Mouse (Mus musculus) embryonic facial prominence, embryonic 10.5 days (tissue): ENCODE measurements around the gene Anks1b. TPM values are rescaled to one million over a fixed set of nuclear protein-coding genes. Genes with fewer than 3 reads are reported as not detected.
A peak's percentile ranks its signal among the peaks of the same experiment; 100 is the strongest.

Experiments used
- DNase-seq: peaks from one replicate; pipeline ENCODE4 v3.0.0-alpha.2; 2017; ENCODE audit warnings: low spot score
- H3K27ac ChIP-seq: fragments of 300-500 bp; sonication (generic); replicated peaks from 2 replicates; pipeline ENCODE4 v1.5.1; 2016; ENCODE audit warnings: mild to moderate bottlenecking
- H3K27me3 ChIP-seq: fragments of 300-500 bp; sonication (generic); replicated peaks from 2 replicates; pipeline ENCODE4 v1.6.1; 2016; ENCODE audit warnings: low read depth, mild to moderate bottlenecking; ENCODE audit not compliant: poor library complexity, severe bottlenecking
- H3K36me3 ChIP-seq: fragments of 300-500 bp; sonication (generic); replicated peaks from 2 replicates; pipeline ENCODE4 v1.6.1; 2016; ENCODE audit warnings: mild to moderate bottlenecking, moderate library complexity
- H3K4me1 ChIP-seq: fragments of 300-500 bp; sonication (generic); 2 replicates; pipeline ENCODE4 v1.6.1; 2016
- H3K4me3 ChIP-seq: fragments of 300-500 bp; sonication (generic); 2 replicates; pipeline ENCODE4 v1.5.1; 2016; ENCODE audit warnings: mild to moderate bottlenecking, moderate library complexity
- H3K9me3 ChIP-seq: fragments of 300-500 bp; sonication (generic); 2 replicates; pipeline ENCODE4 v1.6.1; 2016; ENCODE audit warnings: mild to moderate bottlenecking
- WGBS: fragments of 180-500 bp; shearing (Covaris S2); methylation state at CpG from one replicate; pipeline ENCODE4 v1.1.7; 2016; 5-methylcytosine and 5-hydroxymethylcytosine counted together
- polyA plus RNA-seq: library from polyadenylated mRNA; unstranded; fragments of >200 nt; fragmentation: Nextera tagmentation; extraction: Ambion mirVana; gene quantifications from 2 replicates; pipeline ENCODE4 v1.2.1, GENCODE M21; 2016

Gene Anks1b
- polyA plus RNA-seq, 1 experiment from 2014 or later, result 1.6 TPM

DNA sequence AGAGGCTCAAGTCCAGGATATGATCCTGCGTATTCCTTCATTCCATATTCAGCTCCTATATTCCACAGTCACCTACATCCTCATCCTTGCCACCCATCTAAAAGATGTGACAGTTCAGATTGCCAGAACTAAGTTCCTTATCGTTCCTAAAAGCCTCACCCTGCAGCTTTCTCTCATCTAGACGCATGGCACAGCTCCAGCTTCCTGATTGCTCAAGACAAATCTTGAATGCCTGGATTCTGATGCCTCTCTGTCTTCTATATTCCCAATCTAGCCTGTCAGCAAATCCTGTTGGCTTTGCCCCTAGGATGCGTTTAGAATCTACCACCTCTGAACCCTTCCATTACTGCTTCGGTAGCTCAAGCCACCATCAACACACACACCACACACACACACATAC is 886.6 kb downstream of the Anks1b start:
- no peak for DNase-seq
- H3K4me3 ChIP-seq, result no peak overlapping the region
- WGBS, result 86% methylated on average over 5 of the region's 5 CpGs

DNA sequence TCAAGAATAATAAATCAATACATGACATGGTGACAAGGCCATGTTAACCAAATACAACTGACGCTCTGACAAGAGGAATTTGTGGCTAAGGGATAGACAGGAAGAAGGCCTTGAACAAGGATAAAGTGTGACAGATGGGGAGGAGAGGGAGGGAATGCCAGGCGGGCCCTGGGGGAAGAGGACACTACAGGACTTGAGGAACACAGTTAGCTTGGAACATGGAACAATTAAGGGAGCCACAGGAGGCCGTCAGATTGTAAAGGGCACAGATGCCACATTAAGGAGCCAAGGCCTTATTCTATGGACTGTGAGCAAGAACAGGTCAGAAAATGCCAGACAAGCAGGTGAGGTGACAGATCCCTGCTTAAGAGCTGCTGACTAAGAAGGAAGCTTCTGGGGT is 893.0 kb downstream of the Anks1b start:
- peaks cover 3% of the 10 kb centered on the region for H3K4me1 ChIP-seq
- no peaks in the 10 kb centered on the region for H3K9me3 ChIP-seq
- H3K4me3 ChIP-seq, result no peak overlapping the region
- H3K36me3 ChIP-seq, result no peaks in the 10 kb centered on the region
- WGBS, result 73% methylated on average over 3 of the region's 3 CpGs
- no peak for DNase-seq
- H3K27ac ChIP-seq, result no peak overlapping the region
- no peaks in the 10 kb centered on the region for H3K27me3 ChIP-seq

More for the DNA sequence above, 886.6 kb downstream of the Anks1b start:
- no peaks in the 10 kb centered on the region for H3K9me3 ChIP-seq
- H3K4me1 ChIP-seq, result no peaks in the 10 kb centered on the region
- no peaks in the 10 kb centered on the region for H3K27me3 ChIP-seq
- H3K27ac ChIP-seq, result no peak overlapping the region
- H3K36me3 ChIP-seq, result no peaks in the 10 kb centered on the region

DNA sequence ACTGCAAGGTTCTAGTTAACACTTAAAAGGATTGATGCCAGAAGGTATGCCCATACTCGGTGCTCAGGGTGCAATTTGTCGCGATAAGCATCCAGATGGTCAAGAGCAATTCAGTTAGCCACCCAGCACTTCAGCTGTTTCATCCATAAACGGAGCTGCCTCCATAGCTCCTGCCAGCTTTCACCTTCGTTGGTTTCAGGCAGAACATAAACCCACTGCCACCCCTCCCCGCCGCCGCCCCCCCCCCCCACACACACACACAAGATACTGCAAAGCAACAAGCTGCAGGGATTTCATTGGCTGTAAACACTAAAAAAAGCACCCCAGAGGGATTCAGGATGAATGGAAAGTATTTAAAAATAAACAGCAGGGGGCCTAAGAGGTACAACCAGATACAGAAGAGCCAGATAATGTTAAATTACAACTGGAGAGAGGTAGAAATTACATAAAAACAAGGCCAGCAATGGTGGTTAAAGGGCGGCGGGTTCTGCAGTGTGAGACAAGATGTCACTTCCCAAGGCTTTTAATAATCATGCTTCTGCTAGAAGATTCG is 897.2 kb downstream of the Anks1b start:
- Histone ChIP-seq H3K9me3 (no peaks in the 10 kb centered on the region), H3K27ac (no peak overlapping the region), H3K36me3 (no peaks in the 10 kb centered on the region), H3K27me3 (peaks cover 12% of the 10 kb centered on the region; the same call in 1 of the 2 replicates), H3K4me3 (no peak overlapping the region), H3K4me1 (peaks cover 12% of the 10 kb centered on the region)
- no peak for DNase-seq
- WGBS, result 33% methylated on average over 11 of the region's 11 CpGs

DNA sequence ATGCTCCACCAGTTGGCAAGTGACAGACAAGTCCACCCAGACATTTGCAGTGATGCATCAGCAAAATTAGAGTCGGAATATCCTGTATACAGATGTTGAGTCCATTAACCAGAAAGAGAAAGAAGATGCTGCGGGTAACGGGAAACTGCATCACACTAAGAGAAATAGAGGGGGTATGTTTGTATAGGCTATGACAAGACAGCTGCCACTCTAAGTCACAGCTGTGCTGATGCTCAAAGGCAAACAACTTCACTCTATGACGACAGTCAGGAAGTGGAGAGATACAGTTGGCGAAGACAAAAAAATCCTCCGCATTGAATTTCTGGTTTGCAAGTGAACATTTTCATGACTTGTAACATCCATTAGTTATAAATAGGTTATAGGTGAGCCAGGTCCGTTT is 897.7 kb downstream of the Anks1b start:
- H3K4me1 ChIP-seq, result peaks cover 12% of the 10 kb centered on the region
- H3K4me3 ChIP-seq, result no peak overlapping the region
- WGBS, result 51% methylated on average over 7 of the region's 7 CpGs

DNA sequence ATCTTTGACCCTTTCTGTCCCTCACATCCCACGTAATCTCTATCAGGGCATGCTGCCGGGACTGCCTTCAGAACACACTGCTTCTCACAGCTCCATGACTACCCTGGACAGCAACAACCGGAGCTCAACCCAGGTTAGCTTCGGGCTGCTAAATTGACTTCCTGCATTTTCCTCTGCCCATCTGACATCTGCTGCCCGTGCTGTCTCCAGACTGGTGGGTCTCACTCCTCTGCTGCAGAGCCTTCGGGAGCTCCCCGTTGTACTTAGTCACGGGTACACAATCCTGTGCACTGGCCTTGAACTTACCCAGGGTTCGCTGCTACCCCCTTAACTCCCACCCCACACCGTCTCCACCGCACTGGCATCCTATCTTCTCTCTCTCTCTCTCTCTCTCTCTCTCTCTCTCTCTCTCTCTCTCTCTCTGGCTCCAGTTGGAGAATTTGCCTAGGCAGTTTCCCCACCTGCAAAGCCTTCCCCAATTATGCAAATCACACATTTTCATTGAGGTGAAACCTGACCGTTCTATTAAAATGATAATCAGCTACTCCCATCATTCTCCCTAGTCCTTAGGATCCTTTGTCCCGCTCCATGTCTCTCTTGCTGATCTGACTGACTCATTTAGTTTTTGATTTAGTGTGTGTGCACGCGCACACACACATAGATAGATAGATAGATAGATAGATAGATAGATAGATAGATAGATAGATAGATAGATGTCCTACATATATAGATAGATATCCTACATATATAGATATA is 898.3 kb downstream of the Anks1b start:
- 10% methylated on average over 15 of the region's 15 CpGs for WGBS
- Histone ChIP-seq H3K27ac (no peak overlapping the region), H3K36me3 (no peaks in the 10 kb centered on the region), H3K9me3 (no peaks in the 10 kb centered on the region), H3K27me3 (peaks cover 12% of the 10 kb centered on the region; the same call in 1 of the 2 replicates), H3K4me1 (peaks cover 12% of the 10 kb centered on the region), H3K4me3 (peak overlapping the region; percentile 29)
- peak; percentile 63 for DNase-seq

More for the DNA sequence above, 897.7 kb downstream of the Anks1b start:
- peaks cover 12% of the 10 kb centered on the region; the same call in 1 of the 2 replicates for H3K27me3 ChIP-seq
- H3K36me3 ChIP-seq, result no peaks in the 10 kb centered on the region
- no peaks in the 10 kb centered on the region for H3K9me3 ChIP-seq
- H3K27ac ChIP-seq, result no peak overlapping the region
- DNase-seq, result no peak

DNA sequence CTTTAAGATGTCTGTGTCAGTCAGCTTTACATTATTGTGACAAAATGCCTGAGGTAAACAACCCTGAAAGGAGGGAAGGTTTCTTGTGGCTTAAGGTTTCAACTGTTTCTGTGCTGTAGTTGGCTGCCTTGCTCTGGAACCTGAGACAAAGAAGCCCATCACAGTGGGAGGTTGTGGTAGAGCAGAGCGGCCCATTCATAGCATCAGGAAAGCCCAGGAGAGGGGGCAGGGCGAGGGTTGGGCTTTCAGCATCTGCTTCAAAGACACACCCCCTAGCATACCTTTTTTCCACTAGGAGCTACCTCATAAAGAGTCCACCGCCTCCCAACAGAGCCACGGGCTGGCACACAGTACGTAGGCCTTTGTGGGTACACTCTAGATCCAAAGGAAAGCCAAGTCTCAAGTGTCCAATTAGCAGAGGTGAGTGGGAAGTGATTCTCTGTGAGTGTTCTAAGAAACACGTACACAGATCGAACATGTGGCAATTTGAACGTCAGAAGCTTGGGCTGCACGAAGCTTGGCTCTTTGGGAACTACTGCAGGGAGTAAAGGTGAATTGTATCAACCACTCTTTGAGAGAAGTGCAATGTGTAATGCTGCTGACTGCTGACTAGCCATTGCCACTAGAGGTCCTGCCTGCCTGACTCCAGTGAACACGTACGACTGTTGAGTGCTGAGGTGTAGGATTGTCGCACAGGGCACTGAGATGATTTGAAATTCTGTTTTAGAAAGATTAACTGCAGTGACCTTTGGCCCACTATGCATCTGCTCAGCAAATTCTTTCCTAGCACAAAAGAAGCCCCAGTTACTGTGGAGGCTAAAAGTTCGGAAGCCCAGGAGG is 906.5 kb downstream of the Anks1b start:
- Histone ChIP-seq H3K27me3 (no peaks in the 10 kb centered on the region), H3K4me3 (no peak overlapping the region), H3K27ac (no peak overlapping the region), H3K4me1 (no peaks in the 10 kb centered on the region), H3K9me3 (no peaks in the 10 kb centered on the region), H3K36me3 (no peaks in the 10 kb centered on the region)
- WGBS, result 58% methylated on average over 13 of the region's 13 CpGs
- DNase-seq, result no peak

DNA sequence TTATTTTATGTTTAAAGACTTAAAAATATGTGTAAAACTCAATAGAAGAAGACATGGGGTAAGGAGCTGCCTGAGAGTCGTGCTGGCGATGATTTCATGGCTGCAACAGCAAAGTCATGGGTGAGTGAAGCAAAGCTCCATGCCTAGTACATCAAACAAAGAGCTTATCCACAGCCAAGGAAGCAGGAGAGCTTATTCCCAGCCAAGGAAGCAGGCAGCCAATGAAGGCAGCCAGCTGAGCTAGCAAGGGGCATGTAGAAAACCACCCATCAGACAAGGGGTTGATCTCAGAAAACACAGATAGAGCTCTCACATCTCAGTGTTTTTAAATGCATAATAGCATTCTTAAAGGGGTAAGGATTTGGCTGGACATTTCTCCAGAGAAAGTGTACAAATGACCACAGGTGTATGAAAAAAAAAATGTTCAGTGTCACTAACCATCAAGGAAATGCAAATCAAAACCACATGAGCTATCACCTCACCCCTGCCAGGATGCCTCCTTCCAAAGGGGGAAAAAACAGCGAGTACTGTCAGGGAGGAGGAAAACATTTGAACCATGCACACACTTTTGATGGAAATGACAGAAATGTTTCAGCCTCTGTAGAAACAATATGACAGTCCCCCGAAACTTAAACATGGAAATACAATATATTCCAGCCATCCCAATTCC is 911.8 kb downstream of the Anks1b start:
- Histone ChIP-seq H3K27me3 (no peaks in the 10 kb centered on the region), H3K27ac (no peak overlapping the region), H3K36me3 (no peaks in the 10 kb centered on the region), H3K4me1 (no peaks in the 10 kb centered on the region), H3K9me3 (no peaks in the 10 kb centered on the region), H3K4me3 (no peak overlapping the region)
- no peak for DNase-seq
- 73% methylated on average over 4 of the region's 4 CpGs for WGBS

DNA sequence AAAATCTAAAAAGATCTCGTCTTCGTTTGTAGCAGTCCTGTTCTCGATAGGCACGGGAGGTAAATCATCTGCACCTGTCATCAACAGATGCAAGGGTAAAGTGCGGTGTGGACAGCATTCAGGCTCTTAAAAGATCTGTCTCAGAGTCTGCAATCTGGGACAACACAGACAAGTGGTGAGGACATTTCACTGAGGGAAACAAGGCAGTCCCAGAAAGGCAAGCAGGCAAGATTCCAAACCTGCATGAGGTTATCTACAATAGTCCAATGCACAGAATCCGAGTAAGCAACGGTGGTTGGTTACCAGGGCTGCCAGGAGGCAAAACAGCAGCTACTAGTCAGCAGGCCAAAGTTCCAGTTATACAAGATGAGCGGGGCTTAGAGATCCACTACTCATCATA is 912.4 kb downstream of the Anks1b start:
- no peaks in the 10 kb centered on the region for H3K9me3 ChIP-seq
- H3K27ac ChIP-seq, result no peak overlapping the region
- no peaks in the 10 kb centered on the region for H3K36me3 ChIP-seq
- no peaks in the 10 kb centered on the region for H3K27me3 ChIP-seq
- no peaks in the 10 kb centered on the region for H3K4me1 ChIP-seq
- no peak overlapping the region for H3K4me3 ChIP-seq
- no peak for DNase-seq
- WGBS, result 89% methylated on average over 8 of the region's 8 CpGs

DNA sequence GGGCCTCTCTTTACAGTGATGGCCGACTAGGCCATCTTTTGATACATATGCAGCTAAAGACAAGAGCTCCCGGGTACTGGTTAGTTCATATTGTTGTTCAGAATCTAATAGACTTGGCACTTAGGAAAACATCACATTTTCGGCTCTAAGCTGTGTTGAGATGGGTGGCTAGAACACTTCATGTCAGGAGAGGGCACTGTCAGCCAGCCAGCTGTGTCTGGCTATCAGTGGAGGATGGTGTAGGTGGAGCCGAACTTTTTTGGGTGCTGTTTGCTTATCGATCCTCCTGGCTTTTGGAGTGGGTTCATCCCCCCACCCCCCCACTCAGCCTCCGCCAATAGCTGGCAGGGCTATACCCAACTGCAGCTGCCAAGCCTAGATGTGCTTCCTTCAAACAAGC is 929.8 kb downstream of the Anks1b start:
- H3K4me1 ChIP-seq, result no peaks in the 10 kb centered on the region
- no peak overlapping the region for H3K4me3 ChIP-seq
- DNase-seq, result no peak
- WGBS, result 53% methylated on average over 6 of the region's 6 CpGs
- H3K27ac ChIP-seq, result no peak overlapping the region
- no peaks in the 10 kb centered on the region; the same call in 1 of the 2 replicates for H3K27me3 ChIP-seq
- H3K36me3 ChIP-seq, result no peaks in the 10 kb centered on the region
- H3K9me3 ChIP-seq, result no peaks in the 10 kb centered on the region

DNA sequence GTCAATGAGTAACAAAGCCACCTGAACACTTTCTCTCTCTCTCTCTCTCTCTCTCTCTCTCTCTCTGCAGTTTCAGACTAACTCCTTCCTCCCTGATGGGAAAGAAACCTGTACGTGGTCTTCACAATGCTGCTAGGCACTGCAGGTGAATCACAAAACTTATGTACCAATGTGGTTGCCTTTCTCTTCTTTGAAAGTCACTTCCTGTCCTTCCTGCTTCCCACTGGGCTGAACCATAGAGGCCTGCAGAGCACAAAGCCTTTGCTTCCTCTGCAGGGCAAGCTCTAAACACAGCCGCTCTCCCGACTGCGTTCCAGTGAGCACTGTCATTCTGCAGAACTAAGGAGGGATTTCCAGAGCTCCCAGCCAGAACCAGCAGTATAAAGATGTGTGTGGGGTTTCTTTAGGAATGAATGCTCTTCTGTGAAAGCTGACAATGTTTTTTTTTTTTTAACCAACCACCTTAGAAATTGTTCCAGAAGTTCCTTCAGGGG is 931.3 kb downstream of the Anks1b start:
- Histone ChIP-seq H3K36me3 (no peaks in the 10 kb centered on the region), H3K27ac (no peak overlapping the region), H3K4me3 (no peak overlapping the region), H3K27me3 (no peaks in the 10 kb centered on the region; the same call in 1 of the 2 replicates), H3K9me3 (no peaks in the 10 kb centered on the region), H3K4me1 (no peaks in the 10 kb centered on the region)
- WGBS, result 9% methylated on average over 4 of the region's 4 CpGs
- no peak for DNase-seq

DNA sequence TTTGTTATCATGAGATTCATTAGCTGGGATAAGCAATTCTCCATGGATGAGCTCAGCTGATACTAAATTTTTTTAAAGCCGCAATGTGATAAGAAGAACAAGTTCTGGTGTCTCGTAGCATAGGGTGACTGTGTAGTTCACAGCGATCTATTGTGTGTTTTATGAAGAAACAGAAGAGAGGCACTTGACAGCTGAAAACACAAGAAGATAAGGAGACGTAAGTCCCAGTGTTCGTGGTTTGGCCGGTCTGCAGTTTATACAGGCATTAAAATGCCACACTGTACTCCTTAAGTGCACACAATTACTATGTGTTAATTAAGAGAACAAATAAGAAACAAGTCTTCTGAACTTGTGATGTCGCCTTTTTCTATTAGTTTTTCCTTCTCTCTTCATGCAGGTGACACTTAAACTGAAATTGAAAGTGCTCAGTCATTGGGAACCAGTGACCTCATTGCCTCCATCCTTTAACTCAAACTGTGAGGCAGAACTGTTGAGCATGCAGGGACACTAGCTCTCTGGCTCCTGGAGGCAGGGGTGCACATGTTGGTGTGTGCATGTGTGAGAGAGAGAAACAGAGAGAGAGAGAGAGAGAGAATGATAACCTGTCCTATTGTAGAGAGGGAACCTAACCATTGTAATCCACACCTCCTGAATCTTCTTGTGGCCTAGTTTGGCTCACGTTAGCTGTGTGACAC is 935.5 kb downstream of the Anks1b start:
- Histone ChIP-seq H3K9me3 (no peaks in the 10 kb centered on the region), H3K27ac (no peak overlapping the region), H3K4me1 (no peaks in the 10 kb centered on the region), H3K27me3 (no peaks in the 10 kb centered on the region; the same call in 1 of the 2 replicates), H3K4me3 (no peak overlapping the region), H3K36me3 (no peaks in the 10 kb centered on the region)
- WGBS, result 87% methylated on average over 8 of the region's 8 CpGs
- DNase-seq, result no peak
